Mouse (Mus musculus) olfactory bulb, adult 2 months (tissue): ENCODE results near the gene Zfp385a. TPM values are rescaled to one million over a fixed set of nuclear protein-coding genes. Genes with fewer than 3 reads are reported as not detected.
"Not testable (repeated sequence)": the region's sequence is repeated elsewhere in the genome, so short reads cannot be mapped to it uniquely, and the experiment has no call there.

Experiments used
- H3K27ac ChIP-seq: fragments of 200-500 bp; 2 replicates; pipeline ENCODE4 v1.5.1; 2012; ENCODE audit warnings: low read depth, low read length; ENCODE audit not compliant: insufficient read depth
- H3K4me1 ChIP-seq: fragments of 200-500 bp; 2 replicates; pipeline ENCODE4 v1.6.1; 2012; ENCODE audit warnings: low read length; ENCODE audit not compliant: control insufficient read depth, insufficient read depth
- H3K4me3 ChIP-seq: fragments of 200-500 bp; 2 replicates; pipeline ENCODE4 v1.5.1; 2012; ENCODE audit warnings: mild to moderate bottlenecking, low read depth, low read length, moderate library complexity; ENCODE audit not compliant: insufficient read depth
- CTCF ChIP-seq: fragments of 200-500 bp; IDR thresholded peaks from 2 replicates; pipeline ENCODE4 v1.5.1; 2012; ENCODE audit warnings: low read depth, mild to moderate bottlenecking, low read length, moderate library complexity; ENCODE audit not compliant: insufficient read depth
- POLR2A ChIP-seq: fragments of 200-500 bp; IDR thresholded peaks from 2 replicates; pipeline ENCODE4 v1.6.1; 2012; ENCODE audit warnings: mild to moderate bottlenecking, low read depth, low read length, moderate library complexity; ENCODE audit not compliant: insufficient read depth
- WGBS: fragments of 180-500 bp; shearing (Covaris S2); methylation state at CpG from one replicate; pipeline ENCODE4 v1.1.7; 2018; 5-methylcytosine and 5-hydroxymethylcytosine counted together
- polyA plus RNA-seq: library from polyadenylated mRNA; stranded (reverse); fragments of >200 nt; gene quantifications from 2 replicates; pipeline ENCODE4 v1.2.4, GENCODE M21; 2012; ENCODE audit warnings: low replicate concordance; ENCODE audit not compliant: missing spikeins, insufficient read depth, insufficient read length

Zfp385a gene
- polyA plus RNA-seq, 1 experiment: not detected

GRCm38 (mm10) chr15:103280817-103281464 is 59.0 kb downstream of the Zfp385a start:
- 73% methylated on average over 3 of the region's 3 CpGs for WGBS
- no peak overlapping the region for H3K4me3 ChIP-seq
- TF ChIP-seq POLR2A: no peak
- no peak for TF ChIP-seq CTCF
- no peak overlapping the region for H3K27ac ChIP-seq
- peaks cover 7% of the 10 kb centered on the region for H3K4me1 ChIP-seq

- Histone ChIP-seq H3K4me3 (no peak overlapping the region), H3K4me1 (0 out of 2 replicates have a peak, but pooled peaks cover 2% of the 10 kb centered on the region), H3K27ac (no peak overlapping the region; the same call in 1 of the 2 replicates)
- WGBS: 54% methylated on average over 3 of the region's 3 CpGs
- TF ChIP-seq CTCF (no peak), POLR2A (no peak)
Measured at GRCm38 (mm10) chr15:103279750-103280149, 60.1 kb downstream of the Zfp385a start.

- H3K4me1 ChIP-seq: no peaks in the 10 kb centered on the region
- WGBS: 57% methylated on average over 7 of the region's 7 CpGs
- TF ChIP-seq POLR2A: no peak
- no peak for TF ChIP-seq CTCF
- no peak overlapping the region for H3K27ac ChIP-seq
- no peak overlapping the region for H3K4me3 ChIP-seq
Measured at GRCm38 (mm10) chr15:103277949-103278348, 61.9 kb downstream of the Zfp385a start.

GRCm38 (mm10) chr15:103275943-103276342 is 64.0 kb downstream of the Zfp385a start:
- H3K27ac ChIP-seq, H3K4me3 ChIP-seq, H3K4me1 ChIP-seq: not testable (repeated sequence)
- WGBS: 95% methylated on average over 3 of the region's 3 CpGs

- WGBS: under 1% methylated on average over 38 of the region's 38 CpGs
- TF ChIP-seq POLR2A: peak; percentile 65; the same call in 1 of the 2 replicates
- no peak for TF ChIP-seq CTCF
- peak within 1 kb of the TSS; percentile 86 for H3K4me3 ChIP-seq
- peak within 1 kb of the TSS; percentile 57; the same call in 1 of the 2 replicates for H3K27ac ChIP-seq
- no peaks in the 10 kb centered on the region for H3K4me1 ChIP-seq
Measured at GRCm38 (mm10) chr15:103272419-103273279, 67.2 kb downstream of the Zfp385a start, which contains the start of gene Copz1. Gene Copz1 (plus strand): TSS chr15:103272714.

- H3K4me3 ChIP-seq: no peak overlapping the region
- WGBS: 81% methylated on average over 4 of the region's 4 CpGs
- no peak for TF ChIP-seq CTCF
- TF ChIP-seq POLR2A: no peak
- no peak overlapping the region for H3K27ac ChIP-seq
- H3K4me1 ChIP-seq: no peaks in the 10 kb centered on the region
Measured at GRCm38 (mm10) chr15:103268903-103269302, 71.0 kb downstream of the Zfp385a start.

GRCm38 (mm10) chr15:103264794-103265193 is 75.1 kb downstream of the Zfp385a start:
- H3K27ac ChIP-seq: no peak overlapping the region
- TF ChIP-seq POLR2A (no peak), CTCF (no peak)
- no peak overlapping the region for H3K4me3 ChIP-seq
- H3K4me1 ChIP-seq: no peaks in the 10 kb centered on the region
- WGBS: 92% methylated on average over 2 of the region's 2 CpGs

Other genes starting within 250 kb of the Zfp385a start
- not detected in 2 replicates for gene Smug1, start 173.0 kb downstream of the Zfp385a start, polyA plus RNA-seq
- gene Cbx5, start 100.3 kb downstream of the Zfp385a start, polyA plus RNA-seq: 111 and 221 TPM in 2 replicates
- gene Hnrnpa1, start 99.7 kb downstream of the Zfp385a start, polyA plus RNA-seq: 185 and 643 TPM in 2 replicates
- not detected in 2 replicates for gene Nfe2, start 81.7 kb downstream of the Zfp385a start, polyA plus RNA-seq
- gene Copz1, start 67.4 kb downstream of the Zfp385a start, polyA plus RNA-seq: not detected in 2 replicates
- gene Gpr84, start 29.5 kb downstream of the Zfp385a start, polyA plus RNA-seq: not detected in 2 replicates
- gene Itga5, start 26.7 kb upstream of the Zfp385a start, polyA plus RNA-seq: not detected in 2 replicates
- not detected in 2 replicates for gene Gtsf1, start 90.4 kb upstream of the Zfp385a start, polyA plus RNA-seq
- not detected in 2 replicates for gene Gtsf2, start 108.4 kb upstream of the Zfp385a start, polyA plus RNA-seq
- gene Nckap1l, start 113.7 kb upstream of the Zfp385a start, polyA plus RNA-seq: not detected in 2 replicates
- gene Pde1b, start 162.9 kb upstream of the Zfp385a start, polyA plus RNA-seq: not detected in 2 replicates
- not detected in 2 replicates for gene Ppp1r1a, start 197.9 kb upstream of the Zfp385a start, polyA plus RNA-seq
- gene Glycam1, start 225.0 kb upstream of the Zfp385a start, polyA plus RNA-seq: not detected in 2 replicates